Mouse (Mus musculus) G1E-ER4 (cell line): ENCODE data around the gene Msl3. TPM values are rescaled to one million over a fixed set of nuclear protein-coding genes. Genes with fewer than 3 reads are reported as not detected.

Experiments
- GATA1 ChIP-seq: IDR thresholded peaks from one replicate; pipeline ENCODE4 v1.8.0; 2012; ENCODE audit warnings: low read length, inconsistent platforms
- polyA plus RNA-seq: library from polyadenylated mRNA; stranded (reverse); fragments of >175 nt; gene quantifications from 2 replicates; pipeline ENCODE4 v1.2.3, GENCODE M21; 2012

Gene Msl3
- 7.8 and 20.2 TPM in 2 replicates for polyA plus RNA-seq

- no peak for TF ChIP-seq GATA1
These were observed at the start of gene Msl3 for GRCm38 (mm10) chrX:168673525-168674406. Msl3 (minus strand) TSS chrX:168673898.

- no peak for TF ChIP-seq GATA1
These were observed 44.3 kb upstream of the Msl3 start for GRCm38 (mm10) chrX:168717969-168718368.

- no peak for TF ChIP-seq GATA1
These were observed 787 bp upstream of the Msl3 start for GRCm38 (mm10) chrX:168674407-168674962.

- TF ChIP-seq GATA1, result no peak
These were observed 679 bp downstream of the Msl3 start for GRCm38 (mm10) chrX:168672913-168673524.

GRCm38 (mm10) chrX:168672425-168672824, 1.3 kb downstream of the Msl3 start:
- TF ChIP-seq GATA1, result no peak

GRCm38 (mm10) chrX:168663982-168664689, 9.6 kb downstream of the Msl3 start:
- TF ChIP-seq GATA1, result no peak

- TF ChIP-seq GATA1, result no peak
These were observed 13.5 kb downstream of the Msl3 start for GRCm38 (mm10) chrX:168660236-168660635.

- no peak for TF ChIP-seq GATA1
These were observed 14.4 kb downstream of the Msl3 start for GRCm38 (mm10) chrX:168659275-168659674.

GRCm38 (mm10) chrX:168657795-168658194, 15.9 kb downstream of the Msl3 start:
- TF ChIP-seq GATA1, result no peak

- TF ChIP-seq GATA1, result no peak
These were observed 24.4 kb downstream of the Msl3 start for GRCm38 (mm10) chrX:168649336-168649735.

GRCm38 (mm10) chrX:168647746-168648145, 26.0 kb downstream of the Msl3 start:
- no peak for TF ChIP-seq GATA1

- TF ChIP-seq GATA1, result no peak
These were observed 30.2 kb downstream of the Msl3 start for GRCm38 (mm10) chrX:168643451-168643850.

GRCm38 (mm10) chrX:168639556-168640356, 33.9 kb downstream of the Msl3 start:
- TF ChIP-seq GATA1, result no peak

Other genes with a start within 250 kb of the Msl3 start
- gene Frmpd4, start 96.7 kb downstream of the Msl3 start, polyA plus RNA-seq, result not detected in 2 replicates
- 15.9 and 19.5 TPM in 2 replicates for gene Arhgap6, start 121.2 kb upstream of the Msl3 start, polyA plus RNA-seq